ENCODE assay signal across 12 mouse cellular contexts in genomic region chr7:107400061-107400799, GRCm38 (mm10). TPM values are rescaled to one million over a fixed set of nuclear protein-coding genes. Genes with fewer than 3 reads are reported as not detected.
DNase-seq lines count a peak whose midpoint lies in the region; ATAC-seq and TF ChIP-seq lines count a peak whose summit lies in the region.
"Had no signal": no experiment of that assay in that cellular context is flagged by ENCODE, and none has a peak within 500 bp of the region (broad histone marks: within the 10 kb centered on the region; RNA-seq: fewer than 3 reads in every experiment).

No protein-coding gene starts in this region.

- peak; percentile 1 for DNase-seq in Muller cell, postnatal 12 days (ENCODE audit: inconsistent ontology term)
- DNase-seq in cerebellum, adult 11-12 months: peak; percentile 96
- peak; percentile 8 to 34 for DNase-seq in frontal cortex, postnatal 14 days (ENCODE audit: low spot score in 2 of 2)
- DNase-seq in left cerebral cortex, adult 9 months (ENCODE audit: low spot score in 2 of 2): peak; percentile 4 to 53
- DNase-seq in liver, postnatal 0 days: no peak
- no peak for DNase-seq in urinary bladder, adult 2 months (ENCODE audit: low spot score)
- DNase-seq: lung, postnatal 14 days; thymus, adult 2 months had no signal

- no peak overlapping the region for H3K27ac ChIP-seq in liver, postnatal 0 days (ENCODE audit: low read depth)
- H3K27ac ChIP-seq in kidney, embryonic 16.5 days (ENCODE audit: low read length): no peak overlapping the region
- H3K27ac ChIP-seq: heart, embryonic 13.5 days had no signal

- ATAC-seq in liver, postnatal 0 days: no peak
- ATAC-seq in kidney, embryonic 16.5 days (ENCODE audit: low FRiP score, low TSS enrichment): no peak
- ATAC-seq in erythroblast, adult 5-6 weeks (replicated peaks; ENCODE audit: low FRiP score, poor library complexity, severe bottlenecking): no peak

- no peak overlapping the region for H3K9ac ChIP-seq in liver, postnatal 0 days (replicated peaks)
- H3K9ac ChIP-seq in kidney, embryonic 16.5 days (replicated peaks; ENCODE audit: low read length): no peak overlapping the region
- H3K9ac ChIP-seq: heart, embryonic 13.5 days had no signal

- H3K4me2 ChIP-seq in liver, postnatal 0 days (ENCODE audit: low read depth, low read length): no peak overlapping the region
- no peak overlapping the region for H3K4me2 ChIP-seq in kidney, embryonic 16.5 days (replicated peaks; ENCODE audit: low read depth, low read length)
- H3K4me2 ChIP-seq: heart, embryonic 13.5 days had no signal

- no peaks in the 10 kb centered on the region for H3K9me3 ChIP-seq in liver, postnatal 0 days (ENCODE audit: low read length)
- no peaks in the 10 kb centered on the region for H3K9me3 ChIP-seq in kidney, embryonic 16.5 days (ENCODE audit: low read length)
- H3K9me3 ChIP-seq: heart, embryonic 13.5 days had no signal

- no peak overlapping the region for H3K4me3 ChIP-seq in liver, postnatal 0 days (ENCODE audit: low read depth, low read length)
- no peak overlapping the region for H3K4me3 ChIP-seq in kidney, embryonic 16.5 days (ENCODE audit: low read length)
- H3K4me3 ChIP-seq: heart, embryonic 13.5 days had no signal

- no peak for TF ChIP-seq CTCF in liver, postnatal 0 days (IDR thresholded peaks at IDR 0.05; ENCODE audit: low read depth)

- no peaks in the 10 kb centered on the region for H3K27me3 ChIP-seq in liver, postnatal 0 days (ENCODE audit: insufficient read depth, low read length)
- no peaks in the 10 kb centered on the region for H3K27me3 ChIP-seq in kidney, embryonic 16.5 days (ENCODE audit: insufficient read depth, low read length)
- H3K27me3 ChIP-seq: heart, embryonic 13.5 days had no signal

- WGBS in liver, postnatal 0 days (ENCODE audit: insufficient replicate concordance): 83% methylated on average over 15 of the region's 15 CpGs
- WGBS in kidney, embryonic 16.5 days: 90% methylated on average over 15 of the region's 15 CpGs

- H3K36me3 ChIP-seq in liver, postnatal 0 days (replicated peaks; ENCODE audit: insufficient read depth, low read length): no peaks in the 10 kb centered on the region
- no peaks in the 10 kb centered on the region for H3K36me3 ChIP-seq in kidney, embryonic 16.5 days (ENCODE audit: insufficient read depth, low read length)
- H3K36me3 ChIP-seq: heart, embryonic 13.5 days had no signal

- H3K4me1 ChIP-seq in liver, postnatal 0 days (ENCODE audit: insufficient read depth): no peaks in the 10 kb centered on the region
- no peaks in the 10 kb centered on the region for H3K4me1 ChIP-seq in kidney, embryonic 16.5 days (ENCODE audit: insufficient read depth, low read length)
- H3K4me1 ChIP-seq: heart, embryonic 13.5 days had no signal

- TF ChIP-seq EP300 in liver, postnatal 0 days (IDR thresholded peaks at IDR 0.05; ENCODE audit: low read depth): no peak

RNA-seq across cellular contexts. Expression of gene Syt9, which starts 29.7 kb away (rescaled TPM):
- 0.13 and 0.23 TPM in 2 replicates for polyA plus RNA-seq in liver, postnatal 0 days (2015; fragmentation: Nextera tagmentation; extraction: Ambion mirVana)
- polyA plus RNA-seq in kidney, embryonic 16.5 days (2015; fragmentation: Nextera tagmentation; extraction: Ambion mirVana): 3.7 and 4.7 TPM in 2 replicates
- 0.28 and 0.35 TPM in 2 replicates for polyA plus RNA-seq in urinary bladder, adult 2 months (2012; rRNA removed)
- not detected in 2 replicates for total RNA-seq in erythroblast, adult 5-6 weeks (2015; ENCODE audit: low replicate concordance)
- total RNA-seq in erythroblast, adult 5-6 weeks (2017; ENCODE audit: low replicate concordance): not detected in 2 replicates
- total RNA-seq: CH12.LX had no signal

Comparison
In these comparisons a context has a peak if more than half of its experiments do, and no peak if none do; other contexts are left out.
1. DNase-seq: peak in Muller cell, postnatal 12 days (single experiment), cerebellum, adult 11-12 months (single experiment), frontal cortex, postnatal 14 days (2 of 2) and left cerebral cortex, adult 9 months (2 of 2); none in liver, postnatal 0 days (single experiment) and urinary bladder, adult 2 months (single experiment).